Mouse (Mus musculus) intestine, postnatal 0 days (tissue): ENCODE measurements around the gene Btrc. TPM values are rescaled to one million over a fixed set of nuclear protein-coding genes. Genes with fewer than 3 reads are reported as not detected.

Experiments used
- ATAC-seq: fragments of 200-750 bp; cut with Nextera tagmentation; 2 replicates; pipeline ENCODE4 v1.8.0; 2017; ENCODE audit warnings: mild to moderate bottlenecking, moderate TSS enrichment, moderate library complexity
- H3K27ac ChIP-seq: fragments of 300-500 bp; sonication (generic); 2 replicates; pipeline ENCODE4 v1.5.1; 2014; ENCODE audit warnings: mild to moderate bottlenecking, low read depth, low read length, moderate library complexity
- H3K27me3 ChIP-seq: fragments of 300-500 bp; sonication (generic); replicated peaks from 2 replicates; pipeline ENCODE4 v1.6.1; 2014; ENCODE audit warnings: low read length, mixed read lengths; ENCODE audit not compliant: control insufficient read depth, insufficient read depth
- H3K36me3 ChIP-seq: fragments of 300-500 bp; sonication (generic); 2 replicates; pipeline ENCODE4 v1.6.1; 2014; ENCODE audit warnings: mild to moderate bottlenecking, moderate library complexity; ENCODE audit not compliant: control insufficient read depth, insufficient read depth
- H3K4me1 ChIP-seq: fragments of 300-500 bp; sonication (generic); replicated peaks from 2 replicates; pipeline ENCODE4 v1.6.1; 2014; ENCODE audit warnings: antibody characterized with exemption, low read length, mixed read lengths; ENCODE audit not compliant: control insufficient read depth, insufficient read depth
- H3K4me2 ChIP-seq: fragments of 300-500 bp; sonication (generic); replicated peaks from 2 replicates; pipeline ENCODE4 v1.6.1; 2014; ENCODE audit warnings: low read depth, mild to moderate bottlenecking, moderate library complexity
- H3K4me3 ChIP-seq: fragments of 300-500 bp; sonication (generic); 2 replicates; pipeline ENCODE4 v1.5.1; 2014; ENCODE audit warnings: low read depth, low read length
- H3K9ac ChIP-seq: fragments of 300-500 bp; sonication (generic); 2 replicates; pipeline ENCODE4 v1.6.1; 2014; ENCODE audit warnings: mild to moderate bottlenecking, low read depth, low read length
- H3K9me3 ChIP-seq: fragments of 300-500 bp; sonication (generic); 2 replicates; pipeline ENCODE4 v1.6.1; 2016; ENCODE audit warnings: mixed run types; ENCODE audit not compliant: control insufficient read depth
- CTCF ChIP-seq: sonication (generic); IDR thresholded peaks from 2 replicates; pipeline ENCODE4 v1.5.1; 2016; ENCODE audit warnings: low read depth, mild to moderate bottlenecking, control low read depth, antibody characterized with exemption, moderate library complexity
- WGBS: fragments of 180-500 bp; shearing (Covaris S2); extraction: QIAGEN DNeasy Blood & Tissue Kit; methylation state at CpG from one replicate; pipeline ENCODE4 v1.1.7; 2014; 5-methylcytosine and 5-hydroxymethylcytosine counted together
- polyA plus RNA-seq: library from polyadenylated mRNA; unstranded; fragments of >200 nt; fragmentation: Nextera tagmentation; extraction: Ambion mirVana; gene quantifications from 2 replicates; pipeline ENCODE4 v1.2.1, GENCODE M21; 2015

Btrc gene
- polyA plus RNA-seq, 1 experiment from 2014 or later: 11.9 TPM

DNA sequence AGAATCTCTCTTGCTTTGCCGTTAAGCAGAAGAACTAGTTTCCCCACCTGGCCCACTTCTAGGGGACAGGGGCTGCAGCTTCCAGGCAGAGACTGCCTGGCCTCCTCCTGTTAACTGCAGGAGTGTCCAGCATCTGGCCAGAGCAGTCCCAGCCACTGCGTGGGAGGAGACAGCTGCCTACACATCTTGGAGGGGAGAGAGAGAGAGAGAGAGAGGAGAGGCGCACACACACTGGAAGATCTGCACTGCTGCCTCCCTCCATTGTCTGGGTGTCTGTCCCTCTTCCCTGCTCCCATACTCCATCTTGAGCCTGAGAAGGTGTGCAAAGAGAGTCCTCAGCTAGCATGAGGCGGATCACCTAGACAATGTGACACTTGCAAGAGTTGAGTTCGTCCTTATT, 165.8 kb downstream of the Btrc start:
- WGBS: 85% methylated on average over 5 of the region's 5 CpGs
- Histone ChIP-seq H3K9me3 (no peaks in the 10 kb centered on the region), H3K4me3 (no peak overlapping the region), H3K4me1 (no peaks in the 10 kb centered on the region), H3K9ac (no peak overlapping the region), H3K27ac (no peak overlapping the region), H3K36me3 (peaks cover 36% of the 10 kb centered on the region), H3K27me3 (no peaks in the 10 kb centered on the region), H3K4me2 (no peak overlapping the region)
- no peak for ATAC-seq
- no peak for TF ChIP-seq CTCF

DNA sequence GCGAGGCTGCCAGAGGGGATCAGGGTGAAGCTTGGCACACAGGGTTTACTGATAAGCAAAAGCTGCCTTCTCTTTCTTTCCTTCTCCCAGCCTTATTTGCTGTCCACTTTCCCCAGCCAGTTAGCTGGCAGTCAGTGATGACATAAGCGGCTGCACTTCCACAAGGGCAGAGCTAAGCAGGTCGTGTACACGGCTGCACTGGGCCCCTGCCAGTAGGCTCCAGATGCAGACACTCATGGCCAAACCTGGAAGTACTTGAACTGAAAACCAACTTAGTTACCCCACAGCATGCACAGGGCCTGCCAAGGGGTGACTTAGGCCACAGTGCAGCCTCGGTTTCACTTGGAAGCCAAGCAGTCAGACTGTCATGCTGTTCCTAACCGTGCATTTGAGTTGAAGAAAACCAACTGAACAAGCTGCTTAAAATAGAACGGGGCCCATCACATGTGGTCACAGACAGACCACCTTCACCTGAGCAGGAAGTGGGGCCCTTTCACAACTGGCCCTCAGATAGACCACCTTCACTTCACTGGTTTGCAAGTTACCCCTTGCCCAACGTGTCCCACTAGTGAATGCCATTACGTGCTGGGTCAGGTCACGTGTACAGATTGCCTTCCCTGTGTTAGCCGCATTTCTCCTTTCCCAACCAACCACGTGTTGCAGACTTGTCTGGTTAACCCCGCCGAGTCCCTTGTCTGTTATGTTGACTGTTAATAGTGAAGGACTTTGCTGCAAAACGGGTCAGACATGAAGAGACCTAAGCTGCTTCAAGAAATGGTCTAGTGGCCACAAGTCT, 166.9 kb downstream of the Btrc start:
- Histone ChIP-seq H3K4me1 (no peaks in the 10 kb centered on the region), H3K9me3 (no peaks in the 10 kb centered on the region), H3K27ac (no peak overlapping the region), H3K27me3 (no peaks in the 10 kb centered on the region), H3K4me2 (no peak overlapping the region), H3K36me3 (peaks cover 36% of the 10 kb centered on the region), H3K4me3 (no peak overlapping the region), H3K9ac (no peak overlapping the region)
- no peak for TF ChIP-seq CTCF
- no peak for ATAC-seq
- WGBS: 70% methylated on average over 15 of the region's 15 CpGs

DNA sequence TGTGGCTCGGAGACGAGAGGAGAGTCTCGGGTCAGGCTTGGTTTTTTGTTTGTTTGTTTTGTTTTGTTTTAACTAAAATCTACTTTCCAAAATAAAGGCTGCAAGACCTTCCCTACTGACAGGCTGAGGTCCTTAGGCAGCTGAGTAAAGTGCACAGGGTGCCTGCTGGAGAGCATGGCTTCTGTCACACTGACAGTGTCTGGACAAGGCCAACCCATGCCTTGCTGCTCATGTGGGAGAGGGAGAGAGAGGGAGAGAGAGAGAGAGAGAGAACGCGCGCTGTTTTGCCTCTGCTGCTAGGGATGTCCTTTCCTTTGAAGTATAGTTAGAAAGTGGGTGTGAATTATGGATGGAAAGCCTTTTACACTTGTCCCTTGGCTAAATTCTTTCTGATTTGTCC, 168.0 kb downstream of the Btrc start:
- Histone ChIP-seq H3K4me2 (no peak overlapping the region), H3K9ac (no peak overlapping the region), H3K9me3 (no peaks in the 10 kb centered on the region), H3K4me3 (no peak overlapping the region), H3K36me3 (peaks cover 35% of the 10 kb centered on the region), H3K27me3 (no peaks in the 10 kb centered on the region), H3K4me1 (no peaks in the 10 kb centered on the region), H3K27ac (no peak overlapping the region)
- no peak for TF ChIP-seq CTCF
- WGBS: 58% methylated on average over 6 of the region's 6 CpGs
- no peak for ATAC-seq

DNA sequence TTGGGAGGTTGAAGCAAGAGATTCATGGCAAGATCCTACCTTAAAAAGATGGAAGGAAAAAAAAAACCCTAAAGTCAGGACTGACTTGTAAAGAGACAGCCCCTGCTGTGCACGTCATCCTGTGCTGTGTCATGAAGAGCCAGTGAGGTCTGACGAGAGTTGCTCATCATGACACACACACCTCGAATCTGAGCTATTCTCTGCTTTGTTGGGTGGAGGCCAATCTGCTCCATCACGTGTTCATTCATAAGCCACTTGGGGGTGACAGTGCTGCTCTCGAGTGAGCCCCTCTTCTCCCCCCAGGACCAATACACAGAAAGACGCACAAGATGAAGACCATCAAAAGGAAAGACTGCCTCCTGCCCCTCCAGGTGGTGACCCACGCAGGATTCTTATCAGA, 170.1 kb downstream of the Btrc start:
- TF ChIP-seq CTCF: no peak
- H3K27me3 ChIP-seq: no peaks in the 10 kb centered on the region
- H3K36me3 ChIP-seq: peaks cover 20% of the 10 kb centered on the region
- no peaks in the 10 kb centered on the region for H3K4me1 ChIP-seq
- H3K9ac ChIP-seq: no peak overlapping the region
- WGBS: 62% methylated on average over 7 of the region's 7 CpGs
- no peak overlapping the region for H3K27ac ChIP-seq
- H3K4me3 ChIP-seq: no peak overlapping the region
- no peak for ATAC-seq
- H3K9me3 ChIP-seq: no peaks in the 10 kb centered on the region
- H3K4me2 ChIP-seq: no peak overlapping the region

DNA sequence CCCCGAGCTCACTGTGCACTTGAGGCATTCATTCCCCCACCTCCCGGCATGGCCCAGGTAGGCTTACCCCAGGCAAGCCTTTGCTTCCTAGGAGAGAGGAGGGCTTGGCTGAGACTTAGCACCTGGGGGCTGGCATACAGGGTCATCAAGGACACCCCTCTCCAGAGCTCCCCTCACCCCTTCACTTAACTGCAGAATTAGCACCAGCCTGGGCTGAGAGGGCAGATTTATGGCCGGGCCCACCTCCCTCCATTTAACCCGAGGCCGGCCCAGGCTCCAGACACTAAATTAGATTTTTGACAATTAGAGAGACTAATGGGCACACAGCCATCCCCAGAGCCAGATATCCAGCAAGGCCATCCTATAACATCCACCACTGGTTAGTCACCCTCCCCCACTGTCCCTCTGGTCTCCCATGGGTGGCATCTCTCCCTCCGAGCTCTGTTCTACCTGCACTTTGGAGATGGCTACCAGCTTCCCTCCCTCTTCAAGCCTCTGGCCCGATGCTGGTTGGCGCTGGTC, 171.7 kb downstream of the Btrc start:
- ATAC-seq: no peak
- WGBS: 64% methylated on average over 8 of the region's 8 CpGs

DNA sequence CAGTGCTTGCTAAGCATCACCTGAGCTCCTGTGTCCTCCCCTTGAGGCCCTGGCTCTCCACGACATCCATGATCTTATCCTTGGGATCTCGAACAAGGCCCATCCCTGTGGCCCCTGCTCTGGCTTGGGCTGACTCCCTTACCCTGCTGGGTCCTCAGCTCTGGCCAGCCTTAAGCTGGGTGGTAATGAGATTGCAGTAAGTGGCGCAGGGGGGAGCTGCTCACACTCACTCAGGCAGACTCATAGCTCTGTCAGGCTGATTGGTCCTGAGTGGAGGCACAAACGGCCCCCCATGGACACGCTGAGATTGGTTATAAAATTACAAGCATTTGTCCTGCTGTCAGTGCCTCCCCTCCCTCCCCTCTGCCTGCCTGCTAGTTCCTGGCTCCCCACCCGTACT, 172.4 kb downstream of the Btrc start:
- H3K9me3 ChIP-seq: no peaks in the 10 kb centered on the region
- H3K27ac ChIP-seq: no peak overlapping the region
- 47% methylated on average over 6 of the region's 6 CpGs for WGBS
- H3K9ac ChIP-seq: no peak overlapping the region
- H3K36me3 ChIP-seq: 0 out of 2 replicates have a peak, but pooled peaks cover 3% of the 10 kb centered on the region
- TF ChIP-seq CTCF: no peak
- H3K4me1 ChIP-seq: no peaks in the 10 kb centered on the region
- no peak overlapping the region for H3K4me2 ChIP-seq
- ATAC-seq: 0 out of 2 replicates have a peak, but pooled peaks have one; percentile 12
- peaks cover 6% of the 10 kb centered on the region; the same call in 1 of the 2 replicates for H3K27me3 ChIP-seq
- H3K4me3 ChIP-seq: no peak overlapping the region

More for the DNA sequence above, 171.7 kb downstream of the Btrc start:
- no peak overlapping the region for H3K4me3 ChIP-seq
- peaks cover under 1% of the 10 kb centered on the region; the same call in 1 of the 2 replicates for H3K27me3 ChIP-seq
- no peak for TF ChIP-seq CTCF
- no peaks in the 10 kb centered on the region for H3K4me1 ChIP-seq
- peaks cover 9% of the 10 kb centered on the region; the same call in 1 of the 2 replicates for H3K36me3 ChIP-seq
- H3K4me2 ChIP-seq: no peak overlapping the region
- no peaks in the 10 kb centered on the region for H3K9me3 ChIP-seq
- no peak overlapping the region for H3K9ac ChIP-seq
- H3K27ac ChIP-seq: no peak overlapping the region
